8 mouse cellular contexts compared by ENCODE assay signal in the genomic region with DNA sequence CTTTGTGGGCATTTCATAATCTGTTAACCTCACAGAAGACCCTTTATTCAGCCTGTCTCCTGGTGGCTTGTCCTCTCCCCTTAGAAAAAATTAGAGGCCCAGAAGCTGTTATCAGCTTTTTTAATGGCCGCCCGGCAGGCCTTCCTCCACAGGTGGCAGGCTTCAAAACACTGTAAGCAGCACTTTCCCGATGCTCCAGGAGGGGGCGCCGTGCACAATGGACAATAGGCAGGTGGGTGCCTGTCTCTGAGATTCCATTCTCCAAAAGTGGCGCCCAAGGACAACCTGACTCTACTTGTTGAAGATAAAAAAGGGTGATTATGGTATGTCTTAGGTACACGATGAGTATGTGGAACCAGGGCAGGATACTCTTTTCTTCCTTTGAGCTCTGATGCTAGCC.
A peak's percentile ranks its signal among the peaks of the same experiment; 100 is the strongest.
DNase-seq lines count a peak whose midpoint lies in the region; ATAC-seq and TF ChIP-seq lines count a peak whose summit lies in the region.

No protein-coding gene starts in this region.

- ATAC-seq in heart, embryonic 11.5 days (replicated peaks; ENCODE audit: insufficient number of reproducible peaks, low FRiP score, low TSS enrichment), result no peak

- whole genome bisulfite sequencing in heart, embryonic 11.5 days (ENCODE audit: insufficient replicate concordance), result 22% methylated on average over 7 of the region's 7 CpGs

- no peaks in the 10 kb centered on the region for H3K4me1 ChIP-seq in heart, embryonic 11.5 days (ENCODE audit: control insufficient read depth, insufficient read depth, low read length)
- no peaks in the 10 kb centered on the region for H3K4me1 ChIP-seq in ES-E14 (ENCODE audit: control insufficient read depth in 2 of 2, insufficient read depth in 2 of 2, low read length in 2 of 2, poor library complexity in 1 of 2)

- H3K4me3 ChIP-seq in heart, embryonic 11.5 days (ENCODE audit: low read depth, low read length), result no peak overlapping the region
- H3K4me3 ChIP-seq in ES-E14 (ENCODE audit: insufficient read depth in 1 of 2, low read depth in 1 of 2, low read length in 2 of 2, poor library complexity in 1 of 2, severe bottlenecking in 1 of 2), result no peak overlapping the region

- intact Hi-C loops in left cerebral cortex, postnatal 4 days (cut with DNase I), result no loop called here

- H3K4me2 ChIP-seq in heart, embryonic 11.5 days, result no peak overlapping the region

- no peaks in the 10 kb centered on the region for H3K9me3 ChIP-seq in heart, embryonic 11.5 days (replicated peaks; ENCODE audit: control insufficient read depth, low read length)
- H3K9me3 ChIP-seq in ES-E14 (ENCODE audit: control insufficient read depth, insufficient read depth, low read depth, low read length), result no peaks in the 10 kb centered on the region

- no peak overlapping the region for H3K9ac ChIP-seq in heart, embryonic 11.5 days (ENCODE audit: low read depth, low read length)
- no peak overlapping the region for H3K9ac ChIP-seq in ES-E14 (ENCODE audit: insufficient read depth, low read depth, low read length, poor library complexity, severe bottlenecking)

- no peaks in the 10 kb centered on the region for H3K36me3 ChIP-seq in heart, embryonic 11.5 days (ENCODE audit: control insufficient read depth, insufficient read depth, low read length)
- H3K36me3 ChIP-seq in ES-E14 (ENCODE audit: control insufficient read depth, insufficient read depth, low read length, poor library complexity, severe bottlenecking), result no peaks in the 10 kb centered on the region

- H3K27ac ChIP-seq in heart, embryonic 11.5 days (ENCODE audit: low read depth, low read length), result no peak overlapping the region
- no peak overlapping the region for H3K27ac ChIP-seq in ES-E14 (ENCODE audit: insufficient read depth, low read depth, low read length, poor library complexity, severe bottlenecking)

- H3K27me3 ChIP-seq in heart, embryonic 11.5 days (ENCODE audit: control insufficient read depth, insufficient read depth, low read length), result peaks cover 35% of the 10 kb centered on the region

- peak; percentile 8 to 44 for DNase-seq in heart, adult 18-20 months
- peak; percentile 50 for DNase-seq in ES-E14 (ENCODE audit: low read depth, low spot score)
- peak; percentile 86 for DNase-seq in cerebellum, adult 8-10 months
- DNase-seq in heart, postnatal 4 days, result peak; percentile 40
- peak; percentile 78 for DNase-seq in left cerebral cortex, postnatal 4 days
- DNase-seq in retina, postnatal 7 days (ENCODE audit: low read depth, low spot score), result peak; percentile 45
- DNase-seq in MN1 (ENCODE audit: low spot score), result no peak

- in situ Hi-C loops in ES-E14 (cut with MboI; ENCODE audit: low sequenced_read_pairs in 2 of 2, unreplicated experiment in 2 of 2), result no loop called here

TF ChIP-seq in ES-E14, 5 proteins besides CTCF, POLR2A, EP300 and RAD21:
- TF ChIP-seq ZNF384 (IDR thresholded peaks at IDR 0.05; ENCODE audit: low read depth, low read length) (0 out of 2 replicates have a peak, but pooled peaks have one; percentile 17), ZC3H11A (IDR thresholded peaks at IDR 0.05; ENCODE audit: borderline replicate concordance, low read depth, low read length) (0 out of 2 replicates have a peak, but pooled peaks have one; percentile 16), CHD2 (IDR thresholded peaks at IDR 0.05; ENCODE audit: low read depth, low read length) (no peak)
